Mouse (Mus musculus) thymus, postnatal 25 days (tissue): ENCODE data around the gene Ablim1.

ENCODE experiments used
- DNase-seq: peaks from one replicate; pipeline ENCODE4 v3.0.0; 2022

Ablim1 gene

GRCm38 (mm10) chr19:57252692-57253448 is 61.8 kb downstream of the Ablim1 start:
- DNase-seq: no peak

- no peak for DNase-seq
Measured at GRCm38 (mm10) chr19:57248781-57249180, 65.9 kb downstream of the Ablim1 start.

GRCm38 (mm10) chr19:57247221-57247620 is 67.5 kb downstream of the Ablim1 start:
- DNase-seq: no peak

DNA sequence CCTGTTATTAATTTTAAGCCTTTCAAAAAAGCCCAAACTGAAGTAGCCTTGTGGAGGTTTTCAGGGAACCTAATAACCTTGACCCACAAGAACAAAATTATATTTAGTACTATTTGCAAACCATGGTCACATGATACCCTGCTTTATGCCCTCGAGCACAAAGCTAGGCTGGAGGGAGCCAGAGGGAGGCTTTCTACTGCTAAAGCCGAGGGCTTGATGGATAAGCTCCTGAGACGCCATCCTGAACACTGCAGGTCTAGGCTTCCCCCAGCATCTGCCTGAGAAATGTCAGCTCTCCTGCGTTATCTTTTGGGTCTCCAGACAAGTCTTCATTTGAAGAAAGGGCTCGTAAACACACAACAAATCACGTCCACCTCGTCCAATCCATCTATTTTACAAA is 70.4 kb downstream of the Ablim1 start:
- no peak for DNase-seq

DNA sequence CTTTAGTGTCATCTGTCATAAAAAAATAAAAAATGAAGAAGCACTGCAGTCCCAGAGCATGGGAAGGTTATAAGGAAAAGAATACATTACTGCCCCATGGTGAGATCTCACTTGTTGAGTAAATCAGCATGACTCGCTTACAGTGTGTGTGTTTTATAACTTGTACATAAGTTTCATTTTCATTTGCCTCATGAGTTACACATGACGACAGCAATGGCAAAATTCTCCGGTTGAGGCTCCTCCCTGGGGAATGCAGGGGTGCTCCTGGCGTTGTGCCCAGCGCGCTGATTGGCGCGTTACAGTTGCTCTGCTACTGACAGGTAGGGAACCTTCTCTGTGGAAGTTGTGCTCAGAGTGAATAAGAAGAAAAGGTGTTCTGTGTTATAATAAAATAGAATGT is 71.1 kb downstream of the Ablim1 start:
- DNase-seq: no peak

- DNase-seq: no peak
Measured at GRCm38 (mm10) chr19:57243191-57243590, 71.5 kb downstream of the Ablim1 start.

- DNase-seq: no peak
Measured at GRCm38 (mm10) chr19:57241363-57242192, 73.1 kb downstream of the Ablim1 start.

DNA sequence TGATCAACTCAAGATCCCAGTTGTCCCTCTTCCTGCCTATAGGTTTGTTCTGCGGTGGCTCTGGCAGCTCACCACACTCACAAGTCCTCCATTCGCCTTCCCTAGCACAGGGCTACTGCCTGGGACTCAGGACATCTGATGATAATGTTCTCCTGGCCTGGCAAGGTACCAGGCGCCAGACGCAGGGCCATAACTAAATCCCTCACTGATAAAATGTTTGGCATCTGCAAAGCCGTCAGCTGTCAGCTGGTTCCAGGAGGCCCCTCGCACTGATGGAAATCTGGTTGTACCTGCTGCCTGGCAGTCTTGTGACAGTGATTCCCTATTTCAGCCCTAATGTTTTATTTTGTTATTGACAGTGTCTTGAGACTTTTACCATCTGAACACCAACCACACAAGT is 74.5 kb downstream of the Ablim1 start:
- no peak for DNase-seq

GRCm38 (mm10) chr19:57239176-57239784 is 75.4 kb downstream of the Ablim1 start:
- DNase-seq: no peak

DNA sequence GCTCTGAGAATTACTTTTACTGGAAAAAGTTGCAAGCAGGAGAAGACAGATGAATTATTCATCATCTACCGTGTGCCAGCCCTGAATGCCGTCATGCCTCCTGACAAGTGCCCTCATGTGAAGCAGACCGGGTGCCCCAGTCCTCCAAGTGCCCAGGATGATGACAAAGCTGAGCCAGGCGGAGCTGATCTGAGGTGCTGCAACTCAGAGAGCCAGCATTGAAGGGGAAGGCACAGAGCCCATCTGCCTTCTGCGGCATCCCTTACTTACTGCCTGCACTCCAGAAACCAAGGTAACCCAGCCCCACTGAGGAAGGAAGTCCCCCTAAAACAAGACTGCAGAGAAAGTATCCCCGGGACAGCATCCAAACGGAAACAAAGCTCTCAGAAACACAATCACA is 76.3 kb downstream of the Ablim1 start:
- no peak for DNase-seq

- no peak for DNase-seq
Measured at GRCm38 (mm10) chr19:57237534-57237933, 77.2 kb downstream of the Ablim1 start.

- DNase-seq: no peak
Measured at GRCm38 (mm10) chr19:57236647-57237046, 78.1 kb downstream of the Ablim1 start.

GRCm38 (mm10) chr19:57235931-57236330 is 78.8 kb downstream of the Ablim1 start:
- DNase-seq: no peak

GRCm38 (mm10) chr19:57230996-57231395 is 83.7 kb downstream of the Ablim1 start:
- no peak for DNase-seq

GRCm38 (mm10) chr19:57229161-57229560 is 85.6 kb downstream of the Ablim1 start:
- DNase-seq: no peak

DNA sequence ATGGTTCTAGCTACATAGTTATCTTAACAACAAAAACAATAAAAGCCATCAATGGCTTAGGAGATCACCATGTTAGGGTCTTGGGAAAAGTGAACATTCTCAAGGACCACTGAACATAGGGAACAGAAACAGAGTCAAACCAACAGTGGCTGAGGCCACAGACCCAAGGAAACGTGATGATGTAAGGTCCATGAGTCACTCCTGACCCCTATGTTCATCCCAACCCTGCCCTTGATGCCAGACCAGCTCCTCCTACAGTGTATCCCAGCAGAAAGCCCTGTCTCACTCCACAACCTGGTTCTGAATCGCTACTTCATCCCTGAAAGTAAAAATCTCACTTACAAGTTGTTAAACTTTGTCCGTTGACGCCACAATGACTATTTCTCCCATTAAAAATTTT is 86.1 kb downstream of the Ablim1 start:
- DNase-seq: no peak

DNA sequence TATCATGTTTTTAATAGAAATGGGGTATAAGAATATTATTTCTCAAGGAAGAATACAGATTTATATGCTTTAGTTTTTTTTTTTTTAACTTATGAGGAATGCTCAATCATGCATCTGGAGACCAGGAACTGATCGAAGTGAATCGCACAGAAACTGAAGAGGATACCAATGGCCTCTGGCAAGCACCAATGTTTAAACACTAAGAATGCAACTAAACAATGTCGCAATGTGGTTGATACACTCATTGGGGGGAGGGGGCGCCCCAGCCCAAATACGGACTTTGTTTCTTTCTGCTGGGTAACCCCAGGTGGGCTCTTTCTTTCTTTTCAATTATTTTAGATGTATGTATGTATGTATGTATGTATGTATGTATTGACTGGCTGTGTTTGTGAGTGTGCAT is 90.3 kb downstream of the Ablim1 start:
- no peak for DNase-seq

DNA sequence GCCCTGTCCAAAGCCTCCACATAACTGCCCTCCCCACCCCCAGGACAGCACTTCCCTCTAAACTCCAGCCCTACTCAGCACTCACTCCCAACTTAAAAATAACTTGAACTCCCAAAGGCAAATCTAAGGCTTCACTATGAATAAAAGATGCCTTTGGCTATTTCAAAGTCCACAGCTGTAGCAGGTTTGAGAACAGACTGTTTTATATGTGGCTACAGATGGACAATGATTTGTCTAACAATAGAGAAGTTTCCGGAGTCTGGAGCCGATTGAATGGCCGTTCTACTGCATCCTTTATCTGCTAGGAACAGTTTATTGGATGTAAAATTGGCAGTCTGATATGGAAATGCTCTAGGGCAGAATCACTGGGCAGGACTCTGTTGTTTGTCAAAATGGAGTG is 91.0 kb downstream of the Ablim1 start:
- DNase-seq: no peak

DNA sequence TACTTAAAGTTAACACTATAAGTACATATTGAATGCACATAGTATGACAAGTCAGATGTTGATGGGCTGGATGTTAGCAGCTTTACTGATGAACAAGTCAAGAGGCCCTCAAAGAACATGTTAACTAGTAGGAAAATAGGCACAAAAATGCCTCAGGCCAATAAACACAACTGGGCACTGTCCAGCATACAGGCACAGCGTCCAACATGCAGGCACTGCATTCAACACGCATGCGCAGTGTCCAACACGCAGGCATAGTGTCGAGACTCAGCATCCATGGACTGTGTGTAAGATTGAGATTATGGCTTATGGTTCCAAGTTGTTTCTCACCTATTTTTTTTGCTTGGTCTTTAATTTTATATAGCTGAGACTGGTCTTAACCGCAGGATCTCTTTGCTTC is 92.1 kb downstream of the Ablim1 start:
- DNase-seq: no peak

GRCm38 (mm10) chr19:57221684-57222235 is 93.0 kb downstream of the Ablim1 start:
- no peak for DNase-seq

DNA sequence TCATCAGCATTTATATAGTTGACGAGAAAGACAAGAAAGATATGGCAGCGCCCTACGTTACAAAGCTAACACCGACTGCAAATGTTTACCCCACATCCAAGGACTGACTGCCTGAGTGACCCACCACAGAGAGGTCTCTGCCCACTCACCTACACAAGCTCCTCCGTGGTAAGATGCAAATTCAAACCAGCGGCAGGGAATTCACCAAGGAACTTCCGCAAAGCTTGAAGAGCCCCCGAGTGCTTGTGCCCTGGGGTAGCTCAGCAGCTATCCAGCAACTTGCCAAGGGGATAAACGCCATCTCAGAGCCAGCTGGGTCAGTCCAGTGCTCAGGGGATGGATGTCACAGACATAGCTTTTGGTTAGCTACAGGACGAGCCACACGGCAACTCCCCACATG is 95.0 kb downstream of the Ablim1 start:
- no peak for DNase-seq

- no peak for DNase-seq
Measured at GRCm38 (mm10) chr19:57217161-57217560, 97.6 kb downstream of the Ablim1 start.

DNA sequence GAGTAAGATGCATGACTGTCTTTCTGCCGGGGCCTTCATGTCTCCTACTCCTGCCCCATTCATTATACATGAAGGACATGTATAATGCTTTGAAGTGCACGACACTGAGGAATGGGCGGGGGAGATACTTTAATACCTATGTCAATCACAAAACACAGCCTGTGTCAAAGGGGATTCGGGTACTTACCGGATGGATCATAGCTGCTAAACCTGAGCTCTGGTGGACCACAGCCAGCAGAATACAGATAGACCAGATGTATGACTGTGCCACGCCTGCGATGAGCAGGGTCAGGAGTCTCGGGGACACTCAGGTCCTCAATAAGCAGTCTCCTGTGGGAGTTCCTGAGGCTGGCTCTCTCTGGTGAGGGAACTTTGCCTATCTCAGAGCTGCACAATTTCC is 99.2 kb downstream of the Ablim1 start:
- DNase-seq: no peak

GRCm38 (mm10) chr19:57212406-57212805 is 102.3 kb downstream of the Ablim1 start:
- no peak for DNase-seq
